Mouse (Mus musculus) hindbrain, postnatal 0 days (tissue): ENCODE measurements around the gene Gm11563. TPM values are rescaled to one million over a fixed set of nuclear protein-coding genes. Genes with fewer than 3 reads are reported as not detected.

Source experiments
- ATAC-seq: fragments of 200-750 bp; cut with Nextera tagmentation; 2 replicates; pipeline ENCODE4 v1.8.0; 2017; ENCODE audit warnings: mild to moderate bottlenecking, moderate TSS enrichment, moderate library complexity
- DNase-seq: peaks from one replicate; pipeline ENCODE4 v3.0.0-alpha.2; 2015; ENCODE audit warnings: low spot score
- H3K27ac ChIP-seq: fragments of 300-500 bp; sonication (generic); 2 replicates; pipeline ENCODE4 v1.5.1; 2014; ENCODE audit warnings: mild to moderate bottlenecking
- H3K27me3 ChIP-seq: fragments of 300-500 bp; sonication (generic); 2 replicates; pipeline ENCODE4 v1.6.1; 2014; ENCODE audit warnings: low read length, mixed read lengths; ENCODE audit not compliant: insufficient read depth
- H3K36me3 ChIP-seq: fragments of 300-500 bp; sonication (generic); 2 replicates; pipeline ENCODE4 v1.6.1; 2014; ENCODE audit warnings: low read length, mixed read lengths; ENCODE audit not compliant: insufficient read depth
- H3K4me1 ChIP-seq: fragments of 300-500 bp; sonication (generic); 2 replicates; pipeline ENCODE4 v1.6.1; 2014; ENCODE audit warnings: antibody characterized with exemption, low read length, mixed read lengths; ENCODE audit not compliant: insufficient read depth
- H3K4me2 ChIP-seq: fragments of 300-500 bp; sonication (generic); 2 replicates; pipeline ENCODE4 v1.6.1; 2014; ENCODE audit warnings: low read depth, mild to moderate bottlenecking, low read length, moderate library complexity, mixed read lengths
- H3K4me3 ChIP-seq: fragments of 300-500 bp; sonication (generic); 2 replicates; pipeline ENCODE4 v1.5.1; 2014; ENCODE audit warnings: low read length
- H3K9ac ChIP-seq: fragments of 300-500 bp; sonication (generic); replicated peaks from 2 replicates; pipeline ENCODE4 v1.6.1; 2014; ENCODE audit warnings: mild to moderate bottlenecking, low read length, moderate library complexity, mixed read lengths
- H3K9me3 ChIP-seq: fragments of 300-500 bp; sonication (generic); 2 replicates; pipeline ENCODE4 v1.6.1; 2016; ENCODE audit warnings: low read length, mixed read lengths
- CTCF ChIP-seq: IDR thresholded peaks from 2 replicates; pipeline ENCODE4 v1.5.1; 2016; ENCODE audit warnings: antibody characterized with exemption, control low read depth, low read depth
- WGBS: fragments of 180-500 bp; shearing (Covaris S2); extraction: QIAGEN DNeasy Blood & Tissue Kit; methylation state at CpG from one replicate; pipeline ENCODE4 v1.1.7; 2014; 5-methylcytosine and 5-hydroxymethylcytosine counted together
- polyA plus RNA-seq: library from polyadenylated mRNA; unstranded; fragments of >200 nt; fragmentation: Nextera tagmentation; extraction: Ambion mirVana; gene quantifications from 2 replicates; pipeline ENCODE4 v1.2.1, GENCODE M21; 2015
- total RNA-seq: library from RNA; depleted of rRNA; stranded (reverse); fragments of >200 nt; gene quantifications from 2 replicates; pipeline ENCODE4 v1.2.3, GENCODE M21; 2014; rRNA removed

Gene Gm11563
- total and polyA plus RNA-seq, 2 experiments from 2014 or later: not detected

DNA sequence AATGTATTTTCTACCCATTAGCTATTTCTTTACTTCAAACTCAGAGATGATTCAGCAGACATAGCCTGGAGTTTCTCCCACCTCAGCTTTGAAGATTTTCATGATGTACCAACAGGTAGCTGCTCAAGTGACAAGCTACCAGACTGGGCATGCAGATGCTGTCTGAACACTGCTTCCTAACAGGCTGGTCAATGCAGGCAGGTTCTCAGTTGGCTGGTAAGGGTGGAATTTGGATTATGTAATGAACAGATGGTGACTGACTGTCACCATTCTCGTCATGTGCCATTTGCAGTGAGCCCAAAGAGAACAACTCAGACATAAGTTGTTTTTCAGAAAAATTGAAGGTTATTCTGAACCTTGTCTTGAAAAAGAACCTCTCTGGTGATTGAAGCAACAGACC, 49.6 kb downstream of the Gm11563 start:
- Histone ChIP-seq H3K4me2 (no peak overlapping the region), H3K4me1 (no peaks in the 10 kb centered on the region), H3K9me3 (no peaks in the 10 kb centered on the region), H3K27ac (no peak overlapping the region), H3K36me3 (no peaks in the 10 kb centered on the region), H3K4me3 (no peak overlapping the region), H3K9ac (no peak overlapping the region), H3K27me3 (no peaks in the 10 kb centered on the region)
- ATAC-seq: no peak
- no peak for DNase-seq
- WGBS: 60% methylated on average over 1 of the region's 1 CpGs
- TF ChIP-seq CTCF: no peak

Other genes with a start within 250 kb of the Gm11563 start
Only the 30 nearest of the 39 such genes appear.
- not detected in 2 replicates for gene Krt23, start 165.8 kb downstream of the Gm11563 start, total RNA-seq
- 0.40 and 0.41 TPM in 2 replicates for gene Krt23, start 165.8 kb downstream of the Gm11563 start, polyA plus RNA-seq
- not detected in 2 replicates for gene Krt39, start 137.6 kb downstream of the Gm11563 start, total RNA-seq
- not detected in 2 replicates for gene Krt39, start 137.6 kb downstream of the Gm11563 start, polyA plus RNA-seq
- gene Krt40, start 115.8 kb downstream of the Gm11563 start, total RNA-seq: not detected in 2 replicates
- gene Krt40, start 115.8 kb downstream of the Gm11563 start, polyA plus RNA-seq: not detected in 2 replicates
- not detected in 2 replicates for gene Krtap3-3, start 108.1 kb downstream of the Gm11563 start, total RNA-seq
- gene Krtap3-3, start 108.1 kb downstream of the Gm11563 start, polyA plus RNA-seq: not detected in 2 replicates
- not detected in 2 replicates for gene Krtap3-2, start 102.1 kb downstream of the Gm11563 start, total RNA-seq
- not detected in 2 replicates for gene Krtap3-2, start 102.1 kb downstream of the Gm11563 start, polyA plus RNA-seq
- gene Gm11939, start 99.5 kb downstream of the Gm11563 start, total RNA-seq: not detected in 2 replicates
- not detected in 2 replicates for gene Gm11939, start 99.5 kb downstream of the Gm11563 start, polyA plus RNA-seq
- gene Krtap3-1, start 92.3 kb downstream of the Gm11563 start, total RNA-seq: not detected in 2 replicates
- not detected in 2 replicates for gene Krtap3-1, start 92.3 kb downstream of the Gm11563 start, polyA plus RNA-seq
- gene Krtap1-5, start 77.9 kb downstream of the Gm11563 start, total RNA-seq: not detected in 2 replicates
- gene Krtap1-5, start 77.9 kb downstream of the Gm11563 start, polyA plus RNA-seq: not detected in 2 replicates
- gene Krtap1-4, start 75.3 kb downstream of the Gm11563 start, total RNA-seq: not detected in 2 replicates
- gene Krtap1-4, start 75.3 kb downstream of the Gm11563 start, polyA plus RNA-seq: not detected in 2 replicates
- not detected in 2 replicates for gene Krtap1-3, start 67.6 kb downstream of the Gm11563 start, total RNA-seq
- gene Krtap1-3, start 67.6 kb downstream of the Gm11563 start, polyA plus RNA-seq: not detected in 2 replicates
- not detected in 2 replicates for gene Krtap9-3, start 60.9 kb downstream of the Gm11563 start, total RNA-seq
- not detected in 2 replicates for gene Krtap9-3, start 60.9 kb downstream of the Gm11563 start, polyA plus RNA-seq
- not detected in 2 replicates for gene Gm11938, start 55.7 kb downstream of the Gm11563 start, total RNA-seq
- gene Gm11938, start 55.7 kb downstream of the Gm11563 start, polyA plus RNA-seq: not detected in 2 replicates
- gene Gm11937, start 48.8 kb downstream of the Gm11563 start, total RNA-seq: not detected in 2 replicates
- not detected in 2 replicates for gene Gm11937, start 48.8 kb downstream of the Gm11563 start, polyA plus RNA-seq
- 2.8 TPM in 1 of 2 replicates, not detected in the other for gene Krtap2-4, start 44.1 kb downstream of the Gm11563 start, total RNA-seq
- gene Krtap2-4, start 44.1 kb downstream of the Gm11563 start, polyA plus RNA-seq: not detected in 2 replicates
- gene Gm11562, start 38.5 kb downstream of the Gm11563 start, total RNA-seq: not detected in 2 replicates
- gene Gm11562, start 38.5 kb downstream of the Gm11563 start, polyA plus RNA-seq: not detected in 2 replicates
- gene Krtap4-1, start 30.7 kb downstream of the Gm11563 start, total RNA-seq: not detected in 2 replicates
- gene Krtap4-1, start 30.7 kb downstream of the Gm11563 start, polyA plus RNA-seq: not detected in 2 replicates
- not detected in 2 replicates for gene Krtap4-2, start 23.9 kb downstream of the Gm11563 start, total RNA-seq
- gene Krtap4-2, start 23.9 kb downstream of the Gm11563 start, polyA plus RNA-seq: not detected in 2 replicates
- gene Krtap4-7, start 14.9 kb downstream of the Gm11563 start, total RNA-seq: not detected in 2 replicates
- gene Krtap4-7, start 14.9 kb downstream of the Gm11563 start, polyA plus RNA-seq: not detected in 2 replicates
- not detected in 2 replicates for gene Gm11555, start 8.7 kb downstream of the Gm11563 start, total RNA-seq
- not detected in 2 replicates for gene Gm11555, start 8.7 kb downstream of the Gm11563 start, polyA plus RNA-seq
- not detected in 2 replicates for gene Krtap4-6, start 7.0 kb upstream of the Gm11563 start, total RNA-seq
- not detected in 2 replicates for gene Krtap4-6, start 7.0 kb upstream of the Gm11563 start, polyA plus RNA-seq
- not detected in 2 replicates for gene Gm14190, start 31.8 kb upstream of the Gm11563 start, total RNA-seq
- not detected in 2 replicates for gene Gm14190, start 31.8 kb upstream of the Gm11563 start, polyA plus RNA-seq
- not detected in 2 replicates for gene Gm14180, start 75.3 kb upstream of the Gm11563 start, total RNA-seq
- gene Gm14180, start 75.3 kb upstream of the Gm11563 start, polyA plus RNA-seq: not detected in 2 replicates
- gene Gm11595, start 114.0 kb upstream of the Gm11563 start, total RNA-seq: not detected in 2 replicates
- not detected in 2 replicates for gene Gm11595, start 114.0 kb upstream of the Gm11563 start, polyA plus RNA-seq
- gene Krtap4-8, start 121.7 kb upstream of the Gm11563 start, total RNA-seq: not detected in 2 replicates
- not detected in 2 replicates for gene Krtap4-8, start 121.7 kb upstream of the Gm11563 start, polyA plus RNA-seq
- gene Krtap4-9, start 126.2 kb upstream of the Gm11563 start, total RNA-seq: not detected in 2 replicates
- not detected in 2 replicates for gene Krtap4-9, start 126.2 kb upstream of the Gm11563 start, polyA plus RNA-seq
- gene Gm11596, start 134.5 kb upstream of the Gm11563 start, total RNA-seq: not detected in 2 replicates
- gene Gm11596, start 134.5 kb upstream of the Gm11563 start, polyA plus RNA-seq: not detected in 2 replicates
- gene Gm11569, start 140.0 kb upstream of the Gm11563 start, total RNA-seq: not detected in 2 replicates
- not detected in 2 replicates for gene Gm11569, start 140.0 kb upstream of the Gm11563 start, polyA plus RNA-seq
- not detected in 2 replicates for gene Gm11554, start 145.5 kb upstream of the Gm11563 start, total RNA-seq
- gene Gm11554, start 145.5 kb upstream of the Gm11563 start, polyA plus RNA-seq: not detected in 2 replicates
- not detected in 2 replicates for gene Krtap4-13, start 150.9 kb upstream of the Gm11563 start, total RNA-seq
- gene Krtap4-13, start 150.9 kb upstream of the Gm11563 start, polyA plus RNA-seq: not detected in 2 replicates
- not detected in 2 replicates for gene Gm11564, start 156.7 kb upstream of the Gm11563 start, total RNA-seq
- gene Gm11564, start 156.7 kb upstream of the Gm11563 start, polyA plus RNA-seq: not detected in 2 replicates